Mouse (Mus musculus): ENCODE data around the gene Pbxip1.
A peak's percentile ranks its signal among the peaks of the same experiment; 100 is the strongest.

- TF ChIP-seq POLR2A (IDR thresholded peaks at IDR 0.05; ENCODE audit: low read depth, low read length) (no peak), CTCF (IDR thresholded peaks at IDR 0.05; ENCODE audit: extremely low read depth, insufficient read depth, insufficient read length, insufficient replicate concordance) (peak; percentile 75; the same call in 1 of the 2 replicates)
Measured at GRCm38 (mm10) chr3:89395806-89396653, 40.5 kb upstream of the Pbxip1 start.

Measured in spleen, adult 2 months (tissue).